Mouse (Mus musculus) megakaryocyte, embryonic 14.5 days (primary cell): ENCODE data around the gene Gabrg3. TPM values are rescaled to one million over a fixed set of nuclear protein-coding genes. Genes with fewer than 3 reads are reported as not detected.

Experiments used
- H3K27me3 ChIP-seq: replicated peaks from 2 replicates; pipeline ENCODE3; 2012; ENCODE audit warnings: inconsistent platforms
- H3K36me3 ChIP-seq: replicated peaks from 2 replicates; pipeline ENCODE3; 2012; ENCODE audit warnings: low read length, inconsistent platforms, mixed read lengths
- H3K4me1 ChIP-seq: 2 replicates; pipeline ENCODE4 v1.6.1; 2012; ENCODE audit warnings: inconsistent platforms
- H3K4me3 ChIP-seq: replicated peaks from 2 replicates; pipeline ENCODE3; 2012; ENCODE audit warnings: moderate library complexity, mild to moderate bottlenecking, inconsistent platforms
- H3K9me3 ChIP-seq: 2 replicates; pipeline ENCODE4 v1.6.1; 2012; ENCODE audit warnings: inconsistent platforms
- FLI1 ChIP-seq: IDR thresholded peaks from 2 replicates; pipeline ENCODE4 v1.6.1; 2012; ENCODE audit warnings: low read length, inconsistent platforms, mixed read lengths
- GATA1 ChIP-seq: IDR thresholded peaks from 3 replicates; pipeline ENCODE4 v1.6.1; 2012; ENCODE audit warnings: mixed read lengths, low read length, inconsistent platforms, borderline replicate concordance
- polyA plus RNA-seq: library from polyadenylated mRNA; stranded (reverse); fragments of >175 nt; gene quantifications from 2 replicates; pipeline ENCODE4 v1.2.3, GENCODE M21; 2012; ENCODE audit warnings: low replicate concordance; ENCODE audit not compliant: insufficient read depth

The Gabrg3 gene
- polyA plus RNA-seq, 1 experiment = 0.18 TPM

DNA sequence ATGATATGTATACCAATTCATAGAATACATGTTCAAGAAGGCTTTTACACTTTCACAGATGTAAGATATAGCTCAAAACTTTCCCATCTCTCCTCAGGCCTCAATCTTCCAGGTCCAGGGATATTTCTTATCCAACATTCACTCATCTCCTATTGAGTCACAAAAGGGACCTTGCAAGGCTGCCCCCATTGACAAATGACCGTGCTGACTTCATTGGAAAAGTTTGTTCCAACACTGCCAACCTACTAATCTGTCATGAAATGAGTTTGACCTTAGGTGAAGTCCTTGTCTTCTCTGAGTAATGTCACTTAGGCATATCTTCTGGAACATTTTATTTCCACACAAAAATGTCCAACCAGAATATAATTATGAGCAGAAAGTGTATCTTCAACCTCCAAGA is 64.9 kb downstream of the Gabrg3 start:
- Histone ChIP-seq H3K27me3 (no peaks in the 10 kb centered on the region), H3K9me3 (no peaks in the 10 kb centered on the region), H3K36me3 (no peaks in the 10 kb centered on the region), H3K4me3 (no peak overlapping the region), H3K4me1 (no peaks in the 10 kb centered on the region)
- TF ChIP-seq GATA1 = no peak
- TF ChIP-seq FLI1 = no peak

DNA sequence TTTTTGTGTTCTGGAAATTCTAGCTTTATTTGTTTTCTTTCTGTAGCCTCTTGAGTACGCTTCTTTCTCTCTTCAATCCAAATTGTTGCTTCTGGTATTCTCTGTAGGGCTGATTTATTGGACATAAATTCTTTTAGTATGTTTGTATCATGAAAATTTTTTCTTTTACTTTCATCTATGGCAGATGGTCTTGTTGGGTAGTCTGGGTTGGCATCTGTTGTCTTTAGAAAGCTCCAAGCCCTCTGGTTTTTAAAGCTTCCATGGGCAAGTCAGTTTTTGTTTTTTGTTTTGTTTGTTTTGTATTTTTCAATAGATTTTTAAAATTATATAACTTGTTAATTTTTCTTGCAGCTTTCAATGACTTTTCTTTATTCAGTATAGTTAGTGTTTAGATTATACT is 72.0 kb downstream of the Gabrg3 start:
- no peaks in the 10 kb centered on the region for H3K9me3 ChIP-seq
- TF ChIP-seq GATA1 (no peak), FLI1 (no peak)
- H3K4me1 ChIP-seq = no peaks in the 10 kb centered on the region
- no peaks in the 10 kb centered on the region for H3K36me3 ChIP-seq
- no peaks in the 10 kb centered on the region for H3K27me3 ChIP-seq
- H3K4me3 ChIP-seq = no peak overlapping the region

DNA sequence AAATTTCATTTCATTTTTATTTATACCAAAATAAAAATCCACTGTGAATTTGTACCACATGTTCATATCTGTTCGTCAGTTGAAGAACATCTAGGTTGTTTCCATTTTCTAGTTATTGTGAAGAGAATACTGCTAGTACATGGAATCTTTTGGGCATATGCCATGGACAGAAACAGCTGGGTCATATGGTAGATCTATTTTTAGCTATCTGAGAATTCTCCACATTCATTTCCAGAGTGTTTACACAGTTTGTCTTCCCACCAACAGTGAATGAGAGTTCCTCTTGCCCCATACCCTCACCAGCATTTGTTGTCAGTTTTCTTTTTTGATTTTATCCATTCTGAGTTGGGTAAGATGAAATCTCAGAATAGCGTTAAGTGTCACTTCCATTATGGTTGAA is 75.0 kb downstream of the Gabrg3 start:
- H3K4me3 ChIP-seq = no peak overlapping the region
- TF ChIP-seq FLI1 = no peak
- H3K36me3 ChIP-seq = no peaks in the 10 kb centered on the region
- no peaks in the 10 kb centered on the region for H3K4me1 ChIP-seq
- H3K9me3 ChIP-seq = no peaks in the 10 kb centered on the region
- no peaks in the 10 kb centered on the region for H3K27me3 ChIP-seq

DNA sequence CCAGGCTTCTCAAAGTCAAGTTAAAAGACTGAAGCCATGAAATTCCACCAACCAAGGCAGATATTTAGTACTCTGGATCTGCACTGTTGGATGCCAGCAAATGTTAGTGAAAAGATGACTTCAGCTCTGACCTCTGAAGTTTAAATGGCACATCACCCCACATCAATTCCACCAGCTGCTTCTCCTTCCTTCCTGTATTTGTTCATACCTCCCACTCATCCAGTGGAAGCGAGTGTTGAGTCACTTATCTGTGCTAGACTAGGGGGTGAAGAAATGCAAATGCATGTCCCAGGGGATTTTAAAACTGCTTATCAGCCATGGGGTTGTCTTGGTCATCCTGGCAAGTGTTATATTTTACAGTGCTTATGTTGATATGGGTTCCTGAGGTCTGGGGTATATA is 79.7 kb downstream of the Gabrg3 start:
- no peaks in the 10 kb centered on the region for H3K4me1 ChIP-seq
- H3K4me3 ChIP-seq = no peak overlapping the region
- TF ChIP-seq GATA1 = no peak
- TF ChIP-seq FLI1 = no peak
- no peaks in the 10 kb centered on the region for H3K9me3 ChIP-seq
- H3K36me3 ChIP-seq = no peaks in the 10 kb centered on the region
- H3K27me3 ChIP-seq = no peaks in the 10 kb centered on the region

DNA sequence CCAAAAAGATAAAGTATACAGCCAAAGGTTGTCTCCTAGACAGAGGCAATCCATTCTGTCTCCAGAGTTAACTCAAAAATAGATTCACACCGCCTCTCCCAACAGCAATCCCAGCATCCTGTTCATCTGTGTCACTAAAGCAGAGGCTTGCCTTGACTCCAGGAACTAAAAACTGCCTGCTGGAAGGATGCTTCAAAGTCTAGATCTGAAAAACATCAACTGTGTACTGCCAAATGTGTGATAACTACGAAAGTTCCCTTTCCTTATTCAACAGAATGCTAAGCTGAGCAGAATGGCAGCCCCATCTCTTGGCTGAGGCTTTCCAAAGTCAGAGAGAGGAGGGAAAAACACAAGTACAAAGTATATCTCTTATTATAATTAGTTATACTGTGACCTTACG is 90.3 kb downstream of the Gabrg3 start:
- Histone ChIP-seq H3K36me3 (no peaks in the 10 kb centered on the region), H3K4me3 (no peak overlapping the region), H3K27me3 (no peaks in the 10 kb centered on the region), H3K9me3 (no peaks in the 10 kb centered on the region), H3K4me1 (no peaks in the 10 kb centered on the region)
- TF ChIP-seq FLI1 = no peak
- TF ChIP-seq GATA1 = no peak

DNA sequence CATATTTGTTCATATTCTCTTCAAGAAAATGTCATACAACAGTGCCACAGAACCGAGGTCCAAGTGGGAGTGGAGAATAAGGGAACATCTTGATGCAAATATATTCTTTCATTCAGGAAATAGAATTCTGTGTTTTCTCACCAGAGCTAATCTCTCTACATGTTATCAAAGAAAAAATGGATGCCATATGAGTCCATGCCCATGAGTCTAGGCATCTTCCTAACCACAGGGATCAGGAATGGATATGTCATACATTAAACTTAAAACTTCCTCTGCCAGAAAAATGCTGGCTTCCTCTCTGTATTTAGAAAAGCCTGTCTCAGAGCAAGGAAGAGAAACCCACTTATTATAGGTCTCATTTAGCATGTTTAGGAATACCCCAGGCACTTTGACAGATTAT is 92.9 kb downstream of the Gabrg3 start:
- no peak for TF ChIP-seq GATA1
- no peak for TF ChIP-seq FLI1
- Histone ChIP-seq H3K4me3 (no peak overlapping the region), H3K36me3 (no peaks in the 10 kb centered on the region), H3K9me3 (no peaks in the 10 kb centered on the region), H3K4me1 (no peaks in the 10 kb centered on the region), H3K27me3 (no peaks in the 10 kb centered on the region)

DNA sequence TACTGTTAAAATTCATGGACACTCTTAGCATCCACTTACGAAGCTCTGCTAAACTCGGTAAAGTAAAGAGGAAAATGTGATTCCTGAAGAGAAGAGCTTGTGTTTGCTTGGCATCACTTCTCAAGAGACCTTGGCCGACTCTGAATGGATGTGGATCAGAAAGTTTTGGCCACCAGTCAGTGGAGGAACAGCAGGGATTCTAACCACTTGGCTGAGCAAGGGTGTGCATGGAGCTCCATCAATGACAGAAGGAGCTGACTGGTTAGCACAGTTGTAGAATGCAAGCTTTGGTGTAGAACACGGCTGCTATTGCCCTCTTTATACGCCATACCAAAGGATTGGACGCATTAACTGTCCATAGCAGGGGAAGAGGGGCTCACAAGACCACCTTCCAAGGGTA is 93.4 kb downstream of the Gabrg3 start:
- Histone ChIP-seq H3K4me3 (no peak overlapping the region), H3K9me3 (no peaks in the 10 kb centered on the region), H3K36me3 (no peaks in the 10 kb centered on the region), H3K4me1 (no peaks in the 10 kb centered on the region), H3K27me3 (no peaks in the 10 kb centered on the region)
- no peak for TF ChIP-seq FLI1
- no peak for TF ChIP-seq GATA1

DNA sequence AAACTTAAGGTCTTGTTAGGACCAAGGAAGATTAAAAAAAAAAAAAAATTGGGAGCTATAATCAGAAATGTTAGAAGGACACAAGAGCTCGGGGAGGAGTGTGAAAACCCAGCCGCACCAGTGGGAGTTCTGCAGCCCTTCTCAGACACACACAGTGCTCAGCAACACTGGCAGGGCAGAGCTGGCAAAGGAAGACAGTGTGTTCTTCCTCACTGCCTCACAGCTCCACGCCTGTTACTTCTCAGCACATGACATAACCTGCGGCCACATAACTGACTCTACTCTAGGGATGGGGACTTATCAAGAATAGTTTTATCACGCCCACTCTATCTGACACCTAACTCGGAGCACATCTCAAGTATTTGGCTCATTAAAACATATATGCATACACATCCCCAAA is 103.8 kb downstream of the Gabrg3 start:
- H3K4me1 ChIP-seq = no peaks in the 10 kb centered on the region
- no peaks in the 10 kb centered on the region for H3K36me3 ChIP-seq
- H3K9me3 ChIP-seq = peaks cover 17% of the 10 kb centered on the region; the same call in 1 of the 2 replicates
- TF ChIP-seq GATA1 (no peak), FLI1 (no peak)
- no peak overlapping the region for H3K4me3 ChIP-seq
- no peaks in the 10 kb centered on the region for H3K27me3 ChIP-seq

DNA sequence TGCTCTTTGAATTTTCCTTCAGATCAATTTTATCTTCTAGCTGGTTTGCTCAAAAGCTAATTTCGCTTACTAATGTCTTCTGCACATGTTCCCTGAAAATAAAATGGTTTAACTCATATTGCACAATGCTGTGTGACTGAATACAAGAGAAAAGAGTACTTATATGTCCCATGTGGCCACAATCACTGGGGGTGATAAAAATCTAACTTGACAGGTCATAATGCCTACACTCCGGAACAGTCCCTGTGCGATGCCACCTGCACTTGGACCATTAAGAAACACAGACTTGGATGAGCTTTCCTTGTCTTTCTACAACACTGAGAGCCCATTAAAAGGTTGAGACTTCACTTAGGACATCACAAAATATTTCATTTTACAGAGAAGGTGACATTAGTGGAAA is 108.1 kb downstream of the Gabrg3 start:
- H3K4me1 ChIP-seq = no peaks in the 10 kb centered on the region
- H3K9me3 ChIP-seq = 0 out of 2 replicates have a peak, but pooled peaks cover 17% of the 10 kb centered on the region
- no peak for TF ChIP-seq FLI1
- TF ChIP-seq GATA1 = no peak
- no peaks in the 10 kb centered on the region for H3K36me3 ChIP-seq
- H3K4me3 ChIP-seq = no peak overlapping the region
- H3K27me3 ChIP-seq = no peaks in the 10 kb centered on the region

DNA sequence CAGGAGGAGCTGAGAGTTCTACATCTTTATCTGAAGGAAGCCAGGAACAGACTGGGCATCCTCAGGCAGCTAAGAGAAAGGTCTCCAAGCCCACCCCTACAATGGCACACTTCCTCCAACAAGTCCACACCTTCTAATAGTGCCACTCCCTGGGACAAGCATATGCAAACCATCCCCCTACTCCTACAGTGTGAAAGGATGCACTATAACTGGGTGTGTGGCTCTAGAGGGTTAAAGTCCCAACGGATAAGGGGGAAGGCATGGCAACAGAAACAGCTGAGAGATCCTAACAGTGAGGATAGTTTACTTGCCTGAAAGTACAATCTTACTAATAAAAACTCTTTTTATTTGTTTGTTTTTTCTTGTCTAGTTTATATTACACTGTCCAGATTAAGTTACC is 126.8 kb downstream of the Gabrg3 start:
- no peak for TF ChIP-seq GATA1
- no peak for TF ChIP-seq FLI1
- H3K9me3 ChIP-seq = peaks cover 18% of the 10 kb centered on the region
- no peaks in the 10 kb centered on the region for H3K27me3 ChIP-seq
- no peaks in the 10 kb centered on the region for H3K4me1 ChIP-seq
- no peak overlapping the region for H3K4me3 ChIP-seq
- no peaks in the 10 kb centered on the region for H3K36me3 ChIP-seq

DNA sequence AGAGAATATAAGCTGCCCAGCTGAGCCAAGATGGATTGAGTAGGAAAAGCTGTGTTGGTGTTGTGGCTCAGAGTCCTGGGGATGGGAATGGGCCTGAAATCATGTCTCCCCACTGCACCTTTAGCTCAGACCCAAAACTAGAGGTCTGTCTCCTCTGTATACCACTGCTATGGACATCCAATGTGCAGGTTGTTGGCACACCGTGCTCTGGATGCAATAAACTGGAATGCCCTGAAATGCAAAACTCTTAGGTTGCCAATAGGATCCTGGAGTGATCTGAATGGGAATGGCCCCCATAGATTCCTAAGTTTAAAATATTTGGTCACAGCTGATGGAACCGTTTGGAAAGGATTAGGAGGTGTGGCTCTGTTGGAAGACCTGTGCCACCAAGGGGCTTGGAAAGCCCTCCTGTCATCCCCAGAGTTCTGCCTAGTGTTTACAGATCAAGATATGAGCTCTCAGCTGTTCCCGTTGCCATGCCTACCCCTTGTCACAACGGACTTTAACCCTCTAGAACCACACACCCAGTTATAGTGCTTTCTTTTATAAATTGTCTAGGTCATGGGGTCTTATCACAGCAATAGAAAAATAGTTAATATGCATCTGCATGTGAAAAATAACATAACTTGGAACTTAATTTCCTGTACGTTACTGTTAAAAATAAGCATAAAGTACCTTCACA is 128.0 kb downstream of the Gabrg3 start:
- Histone ChIP-seq H3K9me3 (peaks cover 18% of the 10 kb centered on the region), H3K4me3 (no peak overlapping the region), H3K27me3 (no peaks in the 10 kb centered on the region), H3K36me3 (no peaks in the 10 kb centered on the region), H3K4me1 (no peaks in the 10 kb centered on the region)
- no peak for TF ChIP-seq FLI1
- TF ChIP-seq GATA1 = no peak
